Mouse (Mus musculus) C2C12 (cell line): Measurements from ENCODE around the gene Npas4. TPM values are rescaled to one million over a fixed set of nuclear protein-coding genes. Genes with fewer than 3 reads are reported as not detected.
"Not testable (repeated sequence)": the region's sequence is repeated elsewhere in the genome, so short reads cannot be mapped to it uniquely, and the experiment has no call there.

Source experiments
- H3K27me3 ChIP-seq: one replicate; pipeline ENCODE4 v1.6.1; 2011; ENCODE audit not compliant: control insufficient read depth, insufficient read depth, insufficient read length
- H3K36me3 ChIP-seq: one replicate; pipeline ENCODE4 v1.6.1; 2011; ENCODE audit not compliant: control insufficient read depth, insufficient read depth
- H3K4me3 ChIP-seq: one replicate; pipeline ENCODE4 v1.5.1; 2011; ENCODE audit warnings: mild to moderate bottlenecking, control low read depth; ENCODE audit not compliant: poor library complexity, insufficient read depth, severe bottlenecking
- H3K79me2 ChIP-seq: one replicate; pipeline ENCODE4 v1.6.1; 2011; ENCODE audit not compliant: control insufficient read depth, insufficient read depth
- H3K79me3 ChIP-seq: one replicate; pipeline ENCODE4 v1.6.1; 2011; ENCODE audit warnings: low read depth, control low read depth
- H3ac ChIP-seq: one replicate; pipeline ENCODE3; 2011; ENCODE audit warnings: low read depth; ENCODE audit not compliant: control insufficient read depth, insufficient read length
- CEBPB ChIP-seq: IDR thresholded peaks from one replicate; pipeline ENCODE4 v1.6.1; 2011; ENCODE audit warnings: low read depth, mild to moderate bottlenecking, control low read depth, moderate library complexity
- CTCF ChIP-seq: IDR thresholded peaks from one replicate; pipeline ENCODE4 v1.5.1; 2011; ENCODE audit not compliant: control insufficient read depth, insufficient read depth, insufficient read length
- FOSL1 ChIP-seq: IDR thresholded peaks from one replicate; pipeline ENCODE4 v1.8.0; 2011; ENCODE audit warnings: mild to moderate bottlenecking, low read length; ENCODE audit not compliant: poor library complexity, insufficient read depth, severe bottlenecking
- MAX ChIP-seq: IDR thresholded peaks from one replicate; pipeline ENCODE4 v1.6.1; 2011; ENCODE audit warnings: mild to moderate bottlenecking, control low read depth
- MYOD1 ChIP-seq: IDR thresholded peaks from one replicate; pipeline ENCODE4 v1.6.1; 2011; ENCODE audit warnings: low read depth; ENCODE audit not compliant: control insufficient read depth, insufficient read length
- MYOG ChIP-seq: IDR thresholded peaks from one replicate; pipeline ENCODE4 v1.6.1; 2011; ENCODE audit not compliant: control insufficient read depth, insufficient read length; ENCODE audit errors: extremely low read depth
- USF1 ChIP-seq: IDR thresholded peaks from one replicate; pipeline ENCODE4 v1.6.1; 2011; ENCODE audit warnings: low read depth, mild to moderate bottlenecking, control low read depth, moderate library complexity
- polyA plus RNA-seq: library from polyadenylated mRNA; unstranded; fragments of >200 nt; fragmentation: generic; extraction: Trizol; gene quantifications from one replicate; pipeline ENCODE4 v1.2.1, GENCODE M21; 2012; ENCODE audit warnings: missing spikeins

Npas4 gene
- polyA plus RNA-seq, 1 experiment = 0.60 TPM

GRCm38 (mm10) chr19:5016221-5016742 lies 26.2 kb upstream of the Npas4 start:
- Histone ChIP-seq H3K79me3 (no peaks in the 10 kb centered on the region), H3K4me3 (no peak overlapping the region), H3K79me2 (no peaks in the 10 kb centered on the region), H3ac (peak overlapping the region; percentile 62), H3K36me3 (no peaks in the 10 kb centered on the region), H3K27me3 (no peaks in the 10 kb centered on the region)
- TF ChIP-seq FOSL1 (no peak), MYOD1 (no peak), CTCF (no peak), MAX (no peak), MYOG (no peak), CEBPB (no peak), USF1 (no peak)

GRCm38 (mm10) chr19:5014961-5015398 lies 24.9 kb upstream of the Npas4 start:
- Histone ChIP-seq H3K4me3 (no peak overlapping the region), H3K36me3 (no peaks in the 10 kb centered on the region), H3K79me2 (no peaks in the 10 kb centered on the region), H3K79me3 (no peaks in the 10 kb centered on the region), H3ac (no peak overlapping the region), H3K27me3 (no peaks in the 10 kb centered on the region)
- TF ChIP-seq MYOD1 (no peak), USF1 (no peak), CTCF (peak; percentile 23), MAX (peak; percentile 39)

- no peaks in the 10 kb centered on the region for H3K36me3 ChIP-seq
- no peaks in the 10 kb centered on the region for H3K27me3 ChIP-seq
- H3K79me3 ChIP-seq = no peaks in the 10 kb centered on the region
- H3K4me3 ChIP-seq = no peak overlapping the region
- H3K79me2 ChIP-seq = no peaks in the 10 kb centered on the region
- no peak overlapping the region for H3ac ChIP-seq
- TF ChIP-seq USF1 (no peak), CEBPB (peak; percentile 5), FOSL1 (peak; percentile 78), MYOD1 (peak; percentile 52)
Observed at GRCm38 (mm10) chr19:5013138-5013537, 23.0 kb upstream of the Npas4 start.

- no peaks in the 10 kb centered on the region for H3K79me2 ChIP-seq
- H3K36me3 ChIP-seq = no peaks in the 10 kb centered on the region
- TF ChIP-seq CEBPB (no peak), MYOD1 (peak; percentile 39)
- no peak overlapping the region for H3ac ChIP-seq
- H3K27me3 ChIP-seq = no peaks in the 10 kb centered on the region
- no peak overlapping the region for H3K4me3 ChIP-seq
- no peaks in the 10 kb centered on the region for H3K79me3 ChIP-seq
Observed at GRCm38 (mm10) chr19:5004925-5005324, 14.8 kb upstream of the Npas4 start.

- H3K4me3 ChIP-seq, H3K27me3 ChIP-seq, H3K79me3 ChIP-seq, H3K36me3 ChIP-seq, H3ac ChIP-seq, H3K79me2 ChIP-seq: not testable (repeated sequence)
Observed at GRCm38 (mm10) chr19:5003644-5004043, 13.5 kb upstream of the Npas4 start.

GRCm38 (mm10) chr19:5001666-5002406 lies 11.7 kb upstream of the Npas4 start:
- Histone ChIP-seq H3K79me3 (no peaks in the 10 kb centered on the region), H3K79me2 (no peaks in the 10 kb centered on the region), H3ac (peak overlapping the region; percentile 25), H3K4me3 (no peak overlapping the region), H3K27me3 (no peaks in the 10 kb centered on the region), H3K36me3 (no peaks in the 10 kb centered on the region)
- peak; percentile 89 for TF ChIP-seq CTCF
- no peak for TF ChIP-seq MYOD1
- no peak for TF ChIP-seq USF1
- no peak for TF ChIP-seq FOSL1
